Mouse (Mus musculus) T-cell, adult 2 months (primary cell): Measurements from ENCODE around the gene Grin2d.

ENCODE experiments used
- DNase-seq: peaks from one replicate; pipeline ENCODE4 v3.0.0; 2022; ENCODE audit warnings: low spot score

Gene Grin2d

DNA sequence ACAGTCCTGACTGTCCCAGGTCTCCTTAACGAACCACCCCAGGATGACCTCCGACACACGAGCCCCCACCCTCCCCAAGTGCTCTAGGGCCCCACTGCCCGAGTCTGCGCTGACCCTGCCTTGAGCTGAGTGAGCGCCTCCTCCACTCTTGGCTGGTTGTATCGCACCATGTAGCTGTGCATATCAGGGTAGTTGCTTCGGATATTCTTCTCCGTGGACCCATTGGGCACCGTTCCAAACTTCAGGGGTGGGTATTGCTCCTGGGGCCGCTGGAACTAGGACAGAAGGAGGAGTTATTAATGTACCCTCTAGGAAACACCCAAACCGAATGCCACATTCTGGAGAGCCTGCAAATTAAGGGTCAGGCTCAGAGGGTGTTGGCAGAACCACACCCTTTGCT, 25.1 kb downstream of the Grin2d start:
- no peak for DNase-seq

DNA sequence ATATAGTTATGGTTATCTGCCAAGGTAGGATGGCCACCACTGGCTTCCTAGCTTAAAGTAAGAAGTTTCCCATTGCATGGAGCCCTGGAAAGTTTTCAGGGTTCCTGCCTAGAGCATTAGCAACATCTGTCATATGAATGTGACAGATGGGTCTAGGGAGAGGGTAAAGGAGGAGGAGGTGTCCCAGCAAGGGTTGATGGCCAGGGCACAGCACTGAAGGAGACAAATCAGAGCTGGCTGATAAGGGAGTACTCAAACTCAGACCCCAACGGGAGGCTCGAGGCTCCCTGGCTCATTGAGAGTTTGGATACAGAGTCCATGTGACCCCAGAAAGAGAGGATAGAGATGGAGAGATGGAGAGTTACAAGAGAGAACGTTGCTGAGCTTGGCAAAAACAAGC, 27.5 kb downstream of the Grin2d start:
- no peak for DNase-seq

DNA sequence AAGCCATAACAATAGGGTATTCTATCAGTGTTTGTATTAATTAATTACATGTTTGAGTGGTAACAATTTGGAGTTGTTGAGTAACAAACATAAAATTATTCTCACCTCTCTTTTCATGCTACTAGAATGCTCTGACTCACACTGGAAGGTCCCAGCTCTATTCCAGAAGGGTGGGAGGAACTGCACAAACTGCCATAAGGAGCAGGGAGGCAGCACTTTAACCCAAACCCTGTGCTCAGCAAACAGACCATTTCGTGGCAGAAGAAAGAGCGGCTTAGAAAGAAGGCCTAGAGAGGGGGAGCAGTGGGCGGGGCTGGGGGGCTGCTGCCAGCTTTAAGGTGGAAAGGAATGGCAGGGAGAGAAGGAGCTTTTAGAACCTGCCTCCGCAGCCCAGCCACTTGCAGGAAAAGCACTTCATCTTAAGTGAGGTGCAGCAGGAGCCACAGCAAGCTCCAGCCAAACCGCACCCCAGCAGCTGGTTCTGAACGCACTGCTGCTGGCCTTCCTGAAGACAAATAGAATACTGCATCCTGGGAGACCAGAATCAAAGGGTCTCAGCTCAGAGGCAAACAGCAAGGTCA, 29.6 kb downstream of the Grin2d start:
- DNase-seq: no peak

DNA sequence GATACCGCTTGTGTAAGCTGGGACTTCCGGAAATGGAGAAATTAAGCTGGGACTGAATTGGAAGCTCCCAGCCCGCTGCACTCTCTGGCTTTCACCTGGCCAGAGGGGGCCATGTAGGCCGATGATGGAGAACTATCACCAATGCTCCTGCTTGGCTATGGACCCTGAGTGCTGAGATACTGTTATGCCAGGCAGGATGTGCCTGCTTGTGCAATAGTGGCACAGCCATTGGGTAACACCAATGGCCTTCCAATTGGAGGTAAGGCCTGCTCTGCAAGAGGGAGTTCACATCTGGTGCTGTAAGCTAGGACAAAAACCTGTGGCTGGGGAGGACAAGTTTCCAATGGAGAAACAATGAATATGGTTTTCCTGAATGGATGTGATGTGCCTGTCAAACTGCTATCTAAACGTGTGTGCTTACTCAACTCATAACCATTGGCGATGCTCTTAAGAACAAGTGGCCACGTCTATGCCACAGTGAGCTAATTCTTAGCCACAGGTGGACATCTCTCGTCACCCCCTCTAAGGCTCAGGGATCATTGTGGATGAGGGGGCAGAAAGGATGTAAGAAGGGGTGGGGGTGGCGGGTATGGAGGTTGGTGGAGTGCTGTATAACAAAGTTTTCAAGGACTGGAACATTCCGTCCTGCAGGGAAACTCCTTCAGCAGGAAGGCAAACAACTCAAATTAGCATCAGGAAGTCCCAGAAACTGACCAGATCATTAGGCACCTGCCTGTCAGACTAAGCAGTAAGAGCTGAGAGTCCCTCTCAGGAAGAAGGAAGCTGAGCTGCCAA, 35.0 kb downstream of the Grin2d start:
- DNase-seq: no peak

DNA sequence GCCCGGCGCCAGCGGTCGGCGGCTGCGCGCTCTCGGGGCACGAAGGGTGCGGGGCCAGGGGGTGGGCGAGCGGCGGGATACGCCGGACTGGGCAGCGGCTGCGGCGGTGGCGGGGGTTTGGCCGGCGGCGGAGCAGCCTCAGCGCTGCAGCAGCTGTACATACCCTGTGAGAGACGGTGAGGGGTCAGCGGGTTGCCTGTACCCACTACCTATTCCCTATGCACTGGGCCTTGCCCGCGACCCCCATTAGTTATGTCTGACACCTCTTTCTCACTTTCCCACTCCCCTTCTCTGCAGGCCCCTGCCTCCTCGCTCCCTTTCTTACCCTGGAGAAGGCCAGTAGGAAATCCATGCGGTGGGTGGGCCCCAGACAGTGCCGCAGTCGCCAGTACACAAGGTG, 44.3 kb downstream of the Grin2d start:
- no peak for DNase-seq

DNA sequence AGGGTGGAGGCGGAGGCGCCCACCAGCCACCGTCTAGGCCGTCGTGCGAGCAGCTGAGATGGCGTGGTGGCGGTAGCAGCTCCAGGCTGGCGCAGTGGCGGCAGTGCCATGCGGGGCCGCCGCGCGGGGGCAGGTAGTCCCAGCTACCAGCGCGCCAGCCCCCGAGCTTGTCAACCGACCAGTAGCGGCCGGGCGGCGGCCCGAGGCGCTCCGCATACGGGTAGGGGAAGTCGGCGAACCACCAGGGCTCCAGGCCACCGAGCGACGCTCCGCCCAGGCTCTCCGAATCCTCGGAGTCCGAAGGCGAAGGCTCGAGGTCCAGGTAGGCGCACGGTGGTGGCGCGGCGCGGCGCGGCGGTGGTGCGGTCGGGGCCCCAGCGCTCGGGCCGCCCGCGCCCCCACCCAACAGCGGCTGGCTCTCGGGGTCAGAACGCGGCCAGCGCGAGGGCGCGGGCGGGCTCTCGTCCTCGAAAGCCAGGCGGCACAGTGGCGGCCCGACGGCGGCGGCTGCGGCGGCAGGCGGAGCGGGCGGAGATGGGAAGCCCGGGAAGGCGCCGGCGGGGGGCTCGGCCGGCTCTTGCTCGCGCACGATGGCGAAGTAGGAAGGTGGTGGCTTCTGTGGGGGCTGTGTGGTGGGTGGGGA, 44.9 kb downstream of the Grin2d start:
- no peak for DNase-seq

DNA sequence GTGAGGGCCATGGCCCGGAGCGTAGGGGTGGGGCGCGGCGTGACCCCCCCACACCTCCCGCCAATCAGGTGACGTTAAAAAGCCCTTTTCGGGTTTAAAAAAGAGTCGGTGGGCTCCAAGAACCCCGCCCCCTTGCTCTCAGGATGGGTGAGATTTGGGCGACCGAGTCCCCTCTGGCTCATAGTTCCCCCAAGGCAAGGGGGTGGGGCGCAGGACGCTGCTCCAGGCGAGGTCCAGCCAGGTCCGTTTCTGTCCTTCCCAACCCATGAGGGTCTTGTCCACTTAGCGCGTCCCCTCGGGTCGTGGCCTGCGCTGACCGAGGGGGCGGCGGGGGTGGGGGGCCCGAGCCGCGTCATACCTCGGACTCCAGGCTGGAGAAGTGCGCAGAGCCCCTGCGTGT, 45.8 kb downstream of the Grin2d start:
- DNase-seq: no peak

DNA sequence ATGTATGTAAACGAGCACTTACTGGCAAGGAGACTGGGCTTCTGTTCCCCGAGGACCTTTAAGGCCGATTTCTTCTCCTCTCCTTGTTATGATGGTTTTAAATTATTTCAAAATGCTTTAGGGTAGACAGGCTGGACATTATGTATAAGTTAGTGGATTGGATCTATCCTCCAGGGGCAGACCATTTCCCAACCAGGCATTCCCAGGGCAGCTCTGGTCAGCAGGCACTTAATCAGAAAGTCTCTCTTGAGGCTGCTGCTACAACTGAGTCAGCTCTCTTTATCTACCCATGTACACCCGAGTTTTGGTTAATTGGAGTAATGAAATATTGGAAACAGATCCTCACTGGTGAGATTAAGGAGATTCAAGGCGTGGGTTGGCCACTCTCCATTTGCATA, 47.1 kb downstream of the Grin2d start:
- DNase-seq: no peak

DNA sequence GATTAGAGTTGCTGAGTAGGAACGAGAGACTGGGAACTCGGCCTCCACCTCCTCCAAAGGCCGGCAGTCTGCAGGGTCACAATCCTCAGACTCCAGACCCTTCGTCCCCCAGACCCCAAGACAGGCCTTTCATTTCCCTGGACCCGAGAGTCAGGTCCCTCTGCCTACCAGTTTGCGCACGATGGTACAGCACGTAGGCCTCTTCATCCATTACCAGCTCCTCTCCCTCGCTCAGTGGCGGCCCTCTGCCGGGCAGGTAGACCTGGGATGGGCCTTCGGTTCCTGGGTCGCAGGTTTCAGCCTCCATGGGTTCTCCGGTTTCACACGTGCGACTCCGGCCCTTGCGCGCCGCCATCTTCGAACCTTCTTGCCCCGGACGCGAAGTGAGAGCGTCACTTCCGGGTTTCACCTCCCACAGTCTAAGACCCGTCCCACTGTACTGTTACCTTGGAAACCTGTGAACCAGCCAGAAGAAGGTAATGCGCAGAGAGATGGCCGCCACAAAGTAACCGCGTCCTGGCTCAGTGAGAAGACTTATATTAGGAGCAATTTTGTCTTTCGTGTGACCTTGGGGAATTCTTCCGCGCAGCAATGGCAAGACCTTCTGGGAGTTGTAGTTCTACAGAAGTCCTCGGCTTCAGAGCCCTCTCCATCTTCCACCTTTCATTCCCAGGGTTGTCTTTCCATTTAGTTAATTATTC, 47.6 kb downstream of the Grin2d start, which contains the start of gene Grwd1:
TSS of gene Grwd1 (minus strand) at position 518 of the 701 bp plus-strand sequence.
- DNase-seq: peak; percentile 92

DNA sequence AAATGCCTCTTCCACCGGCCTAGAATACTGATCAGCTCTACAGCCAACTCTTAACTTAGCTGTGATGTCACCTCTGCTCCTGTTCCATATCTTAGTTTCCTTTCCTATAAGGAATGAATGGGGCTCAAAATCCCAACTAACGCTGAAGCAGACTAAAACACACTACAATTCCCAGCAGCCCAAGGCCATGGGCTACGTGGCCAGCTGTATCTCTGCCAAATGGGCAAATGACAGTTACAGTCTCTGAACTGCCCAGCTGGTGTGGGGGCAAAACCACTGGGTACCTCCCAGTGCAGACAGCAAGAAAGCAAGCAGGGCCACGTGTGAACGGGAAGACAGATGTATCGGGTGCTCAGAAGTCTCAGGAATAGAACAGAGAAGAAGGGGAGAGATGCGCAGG, 51.5 kb downstream of the Grin2d start:
- DNase-seq: no peak

DNA sequence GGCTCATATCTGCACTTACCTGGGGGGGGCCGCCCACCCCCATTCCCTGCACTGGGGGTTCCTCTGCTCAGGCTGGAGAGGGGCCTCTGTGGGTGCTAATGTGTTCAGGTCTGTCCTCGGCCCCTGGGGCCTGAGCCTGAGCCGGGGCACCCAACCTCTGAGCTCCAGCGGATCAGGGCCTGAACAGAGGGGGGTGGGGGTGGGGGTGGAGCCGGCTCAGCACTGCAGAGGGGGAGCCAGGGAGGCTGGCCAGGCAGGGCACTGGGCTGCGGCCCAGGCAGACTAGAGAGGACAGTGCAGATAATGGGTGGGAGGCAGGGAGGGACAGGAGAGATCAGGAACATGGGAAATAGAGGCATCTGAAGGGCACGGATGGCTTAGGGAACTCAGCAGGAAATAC, 53.6 kb downstream of the Grin2d start, which contains the start of gene Kcnj14:
TSS of gene Kcnj14 (minus strand) at position 185 of the 400 bp plus-strand sequence.
- DNase-seq: no peak

DNA sequence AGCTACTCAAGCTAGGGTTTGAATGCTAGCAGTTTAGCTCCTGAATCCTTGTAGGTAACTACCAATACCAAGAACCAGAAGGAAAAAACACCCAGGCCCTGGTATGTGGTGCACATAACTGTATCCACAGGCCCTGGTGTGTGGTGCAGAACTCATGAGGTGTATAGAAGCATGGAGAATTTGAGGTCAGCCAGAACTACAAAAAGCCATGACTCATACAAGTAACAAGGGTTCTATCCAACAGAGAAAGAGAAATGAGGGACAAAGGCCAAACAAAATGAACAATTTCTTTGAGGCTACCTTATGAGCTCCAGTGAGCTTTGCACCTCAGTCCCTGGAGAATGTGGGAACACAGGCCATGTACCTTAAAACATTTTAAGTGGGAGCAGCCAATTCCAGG, 57.3 kb downstream of the Grin2d start:
- DNase-seq: no peak

DNA sequence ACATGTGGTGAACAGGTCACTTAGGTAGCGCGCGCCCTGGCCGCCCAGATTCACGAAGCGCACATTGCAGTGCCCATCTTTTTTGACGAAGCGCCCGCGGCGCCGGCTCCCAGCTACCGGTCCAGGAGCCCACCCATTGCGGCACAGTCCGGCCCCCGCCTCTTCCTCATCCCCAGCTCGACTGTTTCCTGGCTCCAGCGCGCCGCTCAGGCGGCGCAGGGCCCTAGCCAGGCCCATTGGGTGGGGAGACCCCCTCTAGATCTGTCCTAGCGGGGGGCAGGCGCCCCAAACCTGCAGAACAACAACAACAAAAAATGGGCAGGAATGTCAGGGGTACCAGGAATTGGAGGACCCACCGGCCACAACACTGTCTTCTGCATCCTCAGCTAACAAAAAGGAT, 58.3 kb downstream of the Grin2d start:
- no peak for DNase-seq

DNA sequence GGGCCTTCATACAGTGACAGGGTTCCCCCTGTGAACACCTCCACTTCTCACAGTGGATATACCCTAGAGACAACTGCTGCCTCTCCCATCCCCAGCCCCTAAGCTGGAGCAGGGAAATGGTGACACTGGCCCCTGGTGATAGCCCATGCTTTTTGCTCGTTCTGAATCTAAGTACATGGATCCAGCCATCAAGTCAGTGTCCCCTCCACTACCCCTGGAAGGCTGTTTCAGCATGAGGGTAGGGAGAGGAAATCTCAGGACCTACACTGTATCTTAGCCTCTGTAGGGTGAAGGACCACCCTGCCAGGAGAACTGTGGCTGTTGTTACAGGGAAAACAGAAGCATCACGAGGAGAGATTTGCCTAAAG, 62.2 kb downstream of the Grin2d start:
- no peak for DNase-seq

DNA sequence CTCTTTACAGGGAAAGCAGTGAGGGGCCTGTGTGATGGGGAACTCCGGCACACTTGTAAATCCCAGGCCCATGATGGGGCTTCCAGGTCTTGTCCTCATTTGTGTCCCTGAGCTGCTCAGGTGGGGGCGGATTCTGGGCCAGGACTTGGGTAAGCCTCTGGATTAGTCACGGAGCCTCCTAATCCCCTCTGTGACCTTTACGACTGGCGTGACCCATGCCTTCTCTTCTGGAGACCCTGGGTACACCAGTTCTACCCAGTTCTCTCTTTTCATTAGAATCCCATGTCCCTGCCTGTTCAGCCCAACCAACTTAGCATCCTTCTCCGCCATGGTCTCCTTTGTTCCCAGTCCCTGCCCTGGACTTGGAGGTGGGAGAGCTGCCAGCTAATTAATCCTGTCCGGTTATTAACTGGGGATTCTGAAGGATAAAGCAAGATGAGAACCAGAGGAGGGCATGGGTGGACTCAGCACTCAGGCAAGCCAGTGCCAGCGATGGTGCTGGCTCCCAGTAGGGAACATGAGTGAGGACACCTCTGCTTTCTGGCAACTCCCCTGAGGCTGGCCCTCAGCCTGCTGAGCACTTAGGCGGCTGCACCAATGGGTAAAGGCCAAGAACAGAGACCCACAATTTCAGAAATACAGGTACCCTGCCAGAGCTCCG, 62.7 kb downstream of the Grin2d start:
- DNase-seq: no peak

DNA sequence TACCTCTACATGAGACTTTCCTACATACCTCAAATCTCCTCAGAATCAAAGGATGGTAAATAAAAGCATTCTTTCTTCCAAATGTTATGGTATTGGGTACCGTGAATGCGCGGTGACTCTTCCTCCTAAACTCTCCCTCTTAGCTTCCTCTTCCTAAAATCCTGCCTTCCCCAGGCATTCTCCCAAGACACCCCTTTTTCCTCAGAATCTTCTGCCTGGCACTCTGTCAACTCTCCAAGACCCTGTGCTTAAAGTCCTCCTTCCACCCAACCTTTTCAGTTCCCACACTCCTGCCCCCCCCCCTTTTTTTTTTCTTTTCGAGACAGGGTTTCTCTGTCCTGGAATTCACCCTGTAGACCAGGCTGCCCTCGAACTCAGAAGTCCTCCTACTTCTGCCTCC, 63.3 kb downstream of the Grin2d start:
- no peak for DNase-seq

DNA sequence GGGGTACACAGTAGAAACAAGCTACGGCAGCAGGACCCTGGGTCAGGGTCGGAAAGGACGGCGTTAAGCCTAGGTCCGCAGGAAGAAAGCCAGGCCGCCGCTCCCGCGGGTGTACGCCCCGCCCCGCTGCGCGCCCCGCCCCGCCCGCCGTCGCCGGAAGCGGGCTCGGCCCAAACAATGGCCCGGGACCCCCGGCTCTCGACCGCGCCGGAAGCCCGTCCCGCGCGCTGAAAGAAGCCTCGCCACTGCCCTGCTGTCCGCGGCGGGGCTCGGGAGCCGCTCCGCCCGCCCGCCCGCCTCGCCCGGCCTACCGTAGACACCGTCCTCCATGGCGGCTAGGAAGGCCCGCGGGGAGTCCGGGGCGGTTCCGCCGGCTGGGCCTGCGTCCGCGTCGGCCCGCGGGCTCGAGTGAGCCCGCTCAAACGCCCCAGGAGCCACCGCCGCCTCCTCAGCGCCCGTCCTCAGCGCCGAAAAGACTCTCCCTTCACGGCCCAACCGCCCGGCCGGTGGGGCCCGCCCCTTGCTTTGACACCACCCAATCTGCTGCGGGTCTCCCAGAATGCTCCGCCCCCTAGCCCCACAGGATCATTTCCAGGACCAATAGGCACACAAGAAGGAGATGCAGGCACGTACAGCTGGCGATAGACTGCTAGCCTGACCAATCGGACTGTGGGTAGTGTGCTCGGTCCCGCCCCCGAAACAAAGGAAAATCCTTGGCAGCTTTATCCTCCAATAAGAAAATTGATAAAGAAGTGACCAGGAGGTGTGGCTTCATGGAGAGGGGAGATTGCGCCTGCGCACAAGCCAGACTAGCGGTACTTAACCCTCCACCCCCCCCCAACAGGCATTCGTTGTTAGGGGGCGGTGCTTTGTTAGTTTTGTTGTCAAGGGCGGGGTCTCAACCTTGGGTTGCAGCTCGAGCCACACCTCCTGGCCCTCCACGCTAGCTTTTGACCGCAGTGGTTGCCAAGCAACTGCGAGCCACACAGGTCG, 64.1 kb downstream of the Grin2d start, which contains the start of gene Cyth2:
TSS of gene Cyth2 (minus strand) at position 795 of the 993 bp plus-strand sequence.
- peak; percentile 99 for DNase-seq

DNA sequence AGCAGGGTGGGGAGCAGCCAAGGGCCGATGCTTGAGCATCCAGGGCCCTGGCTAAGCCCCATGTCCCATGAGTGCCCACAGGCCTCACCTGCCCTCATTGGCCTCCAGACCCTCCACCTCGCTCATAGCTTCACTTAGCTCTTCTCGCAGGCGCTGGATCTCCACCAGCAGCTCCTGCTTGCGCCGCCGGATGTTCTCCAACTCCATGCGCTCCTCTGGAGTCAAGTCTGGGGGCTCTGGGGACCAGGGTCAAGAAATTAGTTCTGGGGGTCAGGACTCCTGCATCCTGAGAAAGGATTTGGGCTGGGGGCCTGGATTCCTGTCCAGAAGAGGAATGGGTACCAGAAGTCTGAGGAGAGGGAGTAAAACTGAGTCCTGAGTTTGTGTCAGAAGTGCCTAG, 65.3 kb downstream of the Grin2d start:
- DNase-seq: no peak

DNA sequence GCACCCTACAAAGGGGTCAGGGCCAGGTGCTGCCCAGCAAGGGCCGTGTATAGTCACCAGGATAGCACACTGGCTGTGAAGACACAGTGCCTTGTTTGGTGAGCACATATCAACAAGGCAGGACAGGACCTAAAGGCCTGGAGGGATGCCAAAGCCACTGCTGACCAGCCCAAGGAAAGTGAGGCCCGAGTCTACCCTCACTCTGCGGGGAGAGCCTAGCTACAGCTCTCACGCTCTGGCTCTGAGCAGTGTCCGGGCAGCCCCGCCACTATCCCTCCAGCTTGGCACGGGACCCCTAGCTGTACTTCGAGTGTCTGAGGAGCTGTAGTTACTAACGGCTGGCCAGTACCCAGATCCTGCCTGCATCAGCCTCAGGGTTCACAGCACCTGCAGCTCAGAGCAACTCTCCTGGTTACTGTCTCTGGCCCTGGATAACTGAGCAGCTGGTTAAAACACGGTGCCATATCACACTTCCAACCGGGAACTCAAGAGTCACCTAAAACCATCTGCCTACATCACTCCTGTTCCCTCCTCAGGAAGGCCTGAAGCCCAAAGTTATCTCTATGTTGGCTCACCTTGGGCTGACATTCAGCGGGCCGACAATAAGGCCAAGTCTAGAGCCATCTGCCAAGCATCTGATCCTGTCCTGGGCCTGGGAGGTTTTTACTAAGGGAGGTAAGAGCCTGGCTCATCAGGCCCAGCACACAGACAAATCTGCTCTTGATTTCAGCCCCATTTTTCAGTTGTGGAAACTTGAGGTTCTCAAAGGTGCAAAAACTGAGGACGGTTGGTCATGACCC, 68.7 kb downstream of the Grin2d start:
- no peak for DNase-seq

DNA sequence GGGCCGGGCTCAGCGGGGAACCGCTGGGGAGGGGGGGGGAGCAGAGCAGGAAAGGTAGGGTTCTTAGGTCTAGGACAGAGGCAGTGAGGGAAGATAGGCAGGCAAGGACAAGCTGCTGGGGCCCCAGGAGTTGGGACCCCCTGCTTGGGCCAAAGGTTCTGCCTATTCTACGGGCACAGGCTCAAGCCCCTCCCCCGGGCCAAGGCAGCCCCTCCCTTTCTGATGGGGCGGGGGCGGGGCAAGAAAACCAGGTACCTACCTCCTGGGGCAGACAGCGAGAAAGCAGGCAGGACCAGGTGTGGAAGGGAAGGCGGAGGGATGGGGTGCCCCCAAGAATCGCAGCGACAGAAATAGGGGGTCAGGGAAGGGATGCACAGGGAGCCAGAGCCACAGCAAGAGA, 69.7 kb downstream of the Grin2d start:
- no peak for DNase-seq
